Mouse (Mus musculus) intestine, embryonic 16.5 days (tissue): ENCODE results near the gene Vmn1r9. TPM values are rescaled to one million over a fixed set of nuclear protein-coding genes. Genes with fewer than 3 reads are reported as not detected.
"Not testable (repeated sequence)": the region's sequence is repeated elsewhere in the genome, so short reads cannot be mapped to it uniquely, and the experiment has no call there.

ENCODE experiments used
- ATAC-seq: fragments of 200-750 bp; cut with Nextera tagmentation; 2 replicates; pipeline ENCODE4 v1.8.0; 2017; ENCODE audit warnings: moderate TSS enrichment, moderate library complexity
- H3K27ac ChIP-seq: fragments of 300-500 bp; sonication (generic); 2 replicates; pipeline ENCODE4 v1.5.1; 2014; ENCODE audit warnings: mild to moderate bottlenecking, low read length
- H3K27me3 ChIP-seq: fragments of 300-500 bp; sonication (generic); replicated peaks from 2 replicates; pipeline ENCODE4 v1.6.1; 2014; ENCODE audit warnings: low read length, control low read depth, mixed read lengths; ENCODE audit not compliant: control insufficient read depth, insufficient read depth
- H3K36me3 ChIP-seq: fragments of 300-500 bp; sonication (generic); 2 replicates; pipeline ENCODE4 v1.6.1; 2014; ENCODE audit warnings: low read length, control low read depth; ENCODE audit not compliant: control insufficient read depth, insufficient read depth
- H3K4me1 ChIP-seq: fragments of 300-500 bp; sonication (generic); 2 replicates; pipeline ENCODE4 v1.6.1; 2014; ENCODE audit warnings: low read length, control low read depth, mixed read lengths; ENCODE audit not compliant: control insufficient read depth, insufficient read depth
- H3K4me2 ChIP-seq: fragments of 300-500 bp; sonication (generic); 2 replicates; pipeline ENCODE4 v1.6.1; 2014; ENCODE audit warnings: low read depth, low read length, control low read depth
- H3K4me3 ChIP-seq: fragments of 300-500 bp; sonication (generic); 2 replicates; pipeline ENCODE4 v1.5.1; 2014; ENCODE audit warnings: mild to moderate bottlenecking, low read length
- H3K9ac ChIP-seq: fragments of 300-500 bp; sonication (generic); 2 replicates; pipeline ENCODE4 v1.6.1; 2014; ENCODE audit warnings: low read depth, low read length
- H3K9me3 ChIP-seq: fragments of 300-500 bp; sonication (generic); 2 replicates; pipeline ENCODE4 v1.6.1; 2016; ENCODE audit warnings: low read length, control low read depth; ENCODE audit not compliant: control insufficient read depth
- WGBS: fragments of 180-500 bp; shearing (Covaris S2); extraction: QIAGEN DNeasy Blood & Tissue Kit; methylation state at CpG from one replicate; pipeline ENCODE4 v1.1.7; 2014; 5-methylcytosine and 5-hydroxymethylcytosine counted together
- polyA plus RNA-seq: library from polyadenylated mRNA; unstranded; fragments of >200 nt; fragmentation: Nextera tagmentation; extraction: Ambion mirVana; gene quantifications from 2 replicates; pipeline ENCODE4 v1.2.1, GENCODE M21; 2015

The Vmn1r9 gene
- polyA plus RNA-seq = not detected in 2 replicates

- no peak for ATAC-seq
- H3K36me3 ChIP-seq = no peaks in the 10 kb centered on the region
- no peak within 1 kb of the TSS for H3K27ac ChIP-seq
- H3K4me1 ChIP-seq = no peaks in the 10 kb centered on the region
- no peak within 1 kb of the TSS for H3K4me2 ChIP-seq
- no peaks in the 10 kb centered on the region for H3K27me3 ChIP-seq
- H3K9me3 ChIP-seq = no peaks in the 10 kb centered on the region
- 80% methylated on average over 2 of the region's 2 CpGs for WGBS
- no peak within 1 kb of the TSS for H3K9ac ChIP-seq
- no peak within 1 kb of the TSS for H3K4me3 ChIP-seq
Measured at GRCm38 (mm10) chr6:57066487-57066886, at the start of gene Vmn1r9. Vmn1r9 (plus strand) TSS chr6:57066787.

GRCm38 (mm10) chr6:57025224-57025623, 41.4 kb upstream of the Vmn1r9 start, which contains the start of gene Vmn1r7:
Vmn1r7 (minus strand) TSS chr6:57025324.
- not testable (repeated sequence) for H3K36me3 ChIP-seq, H3K4me3 ChIP-seq, H3K4me1 ChIP-seq, H3K27ac ChIP-seq, H3K4me2 ChIP-seq, H3K9ac ChIP-seq, ATAC-seq, H3K27me3 ChIP-seq, H3K9me3 ChIP-seq
- 91% methylated on average over 2 of the region's 2 CpGs for WGBS

GRCm38 (mm10) chr6:57031984-57032383, 34.6 kb upstream of the Vmn1r9 start, which contains the start of gene Vmn1r8:
Vmn1r8 (plus strand) TSS chr6:57032284.
- Histone ChIP-seq H3K27me3 (no peaks in the 10 kb centered on the region), H3K4me1 (no peaks in the 10 kb centered on the region), H3K9ac (no peak within 1 kb of the TSS), H3K36me3 (no peaks in the 10 kb centered on the region), H3K4me3 (no peak within 1 kb of the TSS), H3K9me3 (no peaks in the 10 kb centered on the region), H3K4me2 (no peak within 1 kb of the TSS), H3K27ac (no peak within 1 kb of the TSS)
- no peak for ATAC-seq

- 78% methylated on average over 2 of the region's 2 CpGs for WGBS
- Histone ChIP-seq H3K27me3 (no peaks in the 10 kb centered on the region), H3K27ac (no peak overlapping the region), H3K4me3 (no peak overlapping the region), H3K4me1 (no peaks in the 10 kb centered on the region), H3K4me2 (no peak overlapping the region), H3K36me3 (no peaks in the 10 kb centered on the region), H3K9me3 (no peaks in the 10 kb centered on the region), H3K9ac (no peak overlapping the region)
- no peak for ATAC-seq
Measured at GRCm38 (mm10) chr6:57034674-57035073, 31.9 kb upstream of the Vmn1r9 start.

GRCm38 (mm10) chr6:57063730-57064129, 2.9 kb upstream of the Vmn1r9 start:
- Histone ChIP-seq H3K27me3 (no peaks in the 10 kb centered on the region), H3K9me3 (no peaks in the 10 kb centered on the region), H3K36me3 (no peaks in the 10 kb centered on the region), H3K4me3 (no peak overlapping the region), H3K9ac (no peak overlapping the region), H3K4me2 (no peak overlapping the region), H3K27ac (no peak overlapping the region), H3K4me1 (no peaks in the 10 kb centered on the region)
- no peak for ATAC-seq

GRCm38 (mm10) chr6:57106358-57106757, 39.8 kb downstream of the Vmn1r9 start:
- Histone ChIP-seq H3K9me3 (no peaks in the 10 kb centered on the region), H3K27me3 (no peaks in the 10 kb centered on the region), H3K4me2 (no peak overlapping the region), H3K27ac (no peak overlapping the region), H3K36me3 (no peaks in the 10 kb centered on the region), H3K4me1 (no peaks in the 10 kb centered on the region), H3K9ac (no peak overlapping the region), H3K4me3 (no peak overlapping the region)
- no peak for ATAC-seq
- WGBS = 67% methylated on average over 1 of the region's 1 CpGs

- no peak within 1 kb of the TSS for H3K27ac ChIP-seq
- WGBS = 88% methylated on average over 3 of the region's 3 CpGs
- H3K9me3 ChIP-seq = no peaks in the 10 kb centered on the region
- no peak within 1 kb of the TSS for H3K4me2 ChIP-seq
- H3K4me1 ChIP-seq = no peaks in the 10 kb centered on the region
- H3K36me3 ChIP-seq = no peaks in the 10 kb centered on the region
- ATAC-seq = no peak
- H3K27me3 ChIP-seq = no peaks in the 10 kb centered on the region
- H3K4me3 ChIP-seq = no peak within 1 kb of the TSS
- no peak within 1 kb of the TSS for H3K9ac ChIP-seq
Measured at GRCm38 (mm10) chr6:57109154-57109553, 42.6 kb downstream of the Vmn1r9 start, which contains the start of gene Vmn1r10. Vmn1r10 (plus strand) TSS chr6:57109454.

Other genes with a start within 250 kb of the Vmn1r9 start
- gene Fkbp9, start 234.7 kb upstream of the Vmn1r9 start, polyA plus RNA-seq = 88.1 and 89.0 TPM in 2 replicates
- gene Nt5c3, start 142.9 kb upstream of the Vmn1r9 start, polyA plus RNA-seq = 63.2 and 68.4 TPM in 2 replicates
- gene Vmn1r4, start 142.8 kb upstream of the Vmn1r9 start, polyA plus RNA-seq = 0.29 and 0.36 TPM in 2 replicates
- not detected in 2 replicates for gene Vmn1r5, start 96.5 kb upstream of the Vmn1r9 start, polyA plus RNA-seq
- gene Vmn1r6, start 69.5 kb upstream of the Vmn1r9 start, polyA plus RNA-seq = not detected in 2 replicates
- not detected in 2 replicates for gene Vmn1r7, start 41.5 kb upstream of the Vmn1r9 start, polyA plus RNA-seq
- not detected in 2 replicates for gene Vmn1r8, start 34.5 kb upstream of the Vmn1r9 start, polyA plus RNA-seq
- not detected in 2 replicates for gene Vmn1r10, start 42.7 kb downstream of the Vmn1r9 start, polyA plus RNA-seq
- not detected in 2 replicates for gene Vmn1r11, start 66.7 kb downstream of the Vmn1r9 start, polyA plus RNA-seq
- gene Vmn1r12, start 90.1 kb downstream of the Vmn1r9 start, polyA plus RNA-seq = not detected in 2 replicates
- not detected in 2 replicates for gene Vmn1r13, start 136.5 kb downstream of the Vmn1r9 start, polyA plus RNA-seq
- not detected in 2 replicates for gene Vmn1r14, start 164.9 kb downstream of the Vmn1r9 start, polyA plus RNA-seq
- not detected in 2 replicates for gene Vmn1r15, start 191.2 kb downstream of the Vmn1r9 start, polyA plus RNA-seq